Mouse (Mus musculus) adrenal gland, postnatal 10 days (tissue): ENCODE data around the gene Eif2ak2. TPM values are rescaled to one million over a fixed set of nuclear protein-coding genes. Genes with fewer than 3 reads are reported as not detected.
A peak's percentile ranks its signal among the peaks of the same experiment; 100 is the strongest.

Experiments
- DNase-seq: peaks from one replicate; pipeline ENCODE4 v3.0.0; 2021; ENCODE audit warnings: mixed read lengths
- long read RNA-seq, 2 experiments: library from polyadenylated mRNA; stranded (forward); transcript quantifications; one replicate each; pipeline ENCODE4 v2.0.0; 2021
- total RNA-seq, 2 experiments: library from RNA; stranded (reverse); gene quantifications; 2 replicates each; pipeline ENCODE4 v1.2.3; 2021

Gene Eif2ak2
- 10 to 100 TPM; 16.5 to 27.6 TPM for total RNA-seq
- long read RNA-seq, experiment 1, full-length matches to known transcripts: 3 of 11 reads
- long read RNA-seq, experiment 1, partial matches to known transcripts: 2 of 11 reads
- long read RNA-seq, experiment 1, other reads (novel, unspliced or antisense): 6 of 11 reads
- long read RNA-seq, experiment 2: 0 reads

DNA sequence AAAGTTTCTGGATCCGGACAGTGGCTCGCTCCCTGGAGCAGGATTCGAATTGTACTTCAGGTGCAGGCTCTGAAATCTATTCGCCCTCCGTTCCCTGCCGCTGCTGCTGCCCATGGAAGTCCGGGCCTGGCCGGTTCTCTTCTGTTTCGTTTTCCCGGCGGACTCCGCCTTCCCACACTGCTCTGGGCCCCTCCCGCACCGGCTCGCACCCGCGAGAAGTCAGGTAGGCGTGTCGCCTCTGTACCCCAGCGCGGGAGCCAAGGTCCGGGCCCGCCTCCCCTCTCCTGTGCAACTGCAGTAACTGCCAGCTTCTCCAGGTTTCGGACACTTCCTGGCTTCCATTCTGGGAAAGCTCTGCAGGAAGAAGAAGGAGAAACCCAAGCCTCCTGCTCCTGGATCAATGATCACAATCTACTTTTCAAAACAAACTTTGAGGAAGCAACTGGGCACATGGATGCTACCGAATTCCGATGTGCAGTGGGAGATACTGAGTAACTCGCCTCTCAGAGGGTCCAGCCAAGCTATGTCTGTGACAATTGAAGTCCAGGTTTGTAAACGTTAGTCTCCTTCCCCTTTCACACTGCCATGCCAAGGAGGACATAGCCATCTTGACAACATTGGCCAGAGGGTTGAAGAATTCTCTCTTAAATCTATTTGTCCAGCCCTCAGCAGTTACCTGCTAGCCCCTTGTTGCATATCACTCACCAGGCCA is at the start of gene Eif2ak2:
Eif2ak2 (minus strand) TSS at position 173 of the 712 bp plus-strand sequence.
- DNase-seq: peak; percentile 94

DNA sequence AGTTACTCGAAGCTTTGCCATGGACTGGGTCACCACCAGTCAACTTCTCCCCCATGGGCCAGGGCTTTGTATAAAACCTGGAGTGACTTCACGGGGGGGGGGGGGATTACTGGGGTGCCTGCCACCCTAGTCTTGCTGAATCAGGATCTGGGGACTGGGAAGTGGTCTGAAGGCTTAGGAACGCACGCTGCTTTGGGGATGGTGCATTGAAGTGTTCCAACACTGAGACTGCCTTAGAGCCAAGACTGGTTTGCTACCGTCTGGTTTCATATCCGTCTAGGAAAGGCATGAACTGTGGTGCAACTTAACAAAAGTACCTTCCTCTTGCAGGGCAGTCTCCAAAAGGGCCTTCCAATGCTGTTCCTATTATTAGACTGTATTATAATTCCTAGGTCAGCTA is 35.3 kb upstream of the Eif2ak2 start:
- DNase-seq: no peak

GRCm38 (mm10) chr17:78916899-78917298 is 34.5 kb upstream of the Eif2ak2 start:
- no peak for DNase-seq

- peak; percentile 89 for DNase-seq
These were observed 34.0 kb upstream of the Eif2ak2 start, which contains the start of gene Cebpzos for GRCm38 (mm10) chr17:78916369-78916813. Gene Cebpzos, plus strand, starts transcription at chr17:78916500.

GRCm38 (mm10) chr17:78915772-78916171 is 33.4 kb upstream of the Eif2ak2 start:
- DNase-seq: no peak

GRCm38 (mm10) chr17:78913921-78914320 is 31.5 kb upstream of the Eif2ak2 start:
- DNase-seq: no peak

GRCm38 (mm10) chr17:78912861-78913281 is 30.5 kb upstream of the Eif2ak2 start:
- peak; percentile 19 for DNase-seq

DNA sequence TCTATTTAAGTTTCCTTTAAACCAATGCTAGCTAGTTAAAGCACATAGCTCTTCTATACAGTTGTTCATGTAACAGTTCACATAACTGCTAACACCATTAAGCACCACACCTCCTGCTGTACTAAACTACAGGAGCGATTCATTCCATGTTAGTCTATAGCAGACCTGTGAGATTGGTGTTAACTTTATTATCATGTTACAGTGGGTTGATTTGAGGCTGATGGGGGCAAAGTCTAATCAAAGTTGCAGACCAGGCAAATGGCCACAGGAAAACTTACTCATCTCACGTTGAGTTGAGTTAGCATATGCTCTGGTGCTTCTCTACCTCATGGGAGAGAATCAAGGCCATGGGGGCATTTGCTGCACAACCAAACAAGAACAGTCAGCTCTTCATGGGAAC is 27.0 kb upstream of the Eif2ak2 start:
- DNase-seq: no peak

DNA sequence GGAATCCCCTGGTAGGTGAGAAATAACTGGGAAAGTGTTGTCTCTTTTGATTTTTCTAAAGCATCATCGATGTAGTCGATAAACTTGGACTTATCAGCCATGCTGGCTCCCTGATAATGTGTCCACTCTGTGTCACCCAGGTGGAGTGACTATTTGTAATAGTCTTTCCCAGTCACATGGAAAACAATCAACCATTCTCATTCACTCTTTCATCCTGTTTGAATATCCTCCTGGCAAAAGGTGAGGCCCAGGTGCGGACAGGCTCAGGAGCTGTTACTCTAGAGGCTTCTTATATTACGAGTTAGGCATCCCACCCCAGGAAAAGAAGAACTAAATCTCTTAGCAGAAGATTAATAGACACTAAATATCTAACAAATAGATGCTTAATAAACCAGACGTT is 24.5 kb upstream of the Eif2ak2 start, which contains the start of gene Sult6b1:
Sult6b1 (minus strand) TSS at position 101 of the 400 bp plus-strand sequence.
- no peak for DNase-seq

GRCm38 (mm10) chr17:78903158-78903557 is 20.8 kb upstream of the Eif2ak2 start:
- no peak for DNase-seq

GRCm38 (mm10) chr17:78895394-78895793 is 13.0 kb upstream of the Eif2ak2 start:
- DNase-seq: peak; percentile 62

DNA sequence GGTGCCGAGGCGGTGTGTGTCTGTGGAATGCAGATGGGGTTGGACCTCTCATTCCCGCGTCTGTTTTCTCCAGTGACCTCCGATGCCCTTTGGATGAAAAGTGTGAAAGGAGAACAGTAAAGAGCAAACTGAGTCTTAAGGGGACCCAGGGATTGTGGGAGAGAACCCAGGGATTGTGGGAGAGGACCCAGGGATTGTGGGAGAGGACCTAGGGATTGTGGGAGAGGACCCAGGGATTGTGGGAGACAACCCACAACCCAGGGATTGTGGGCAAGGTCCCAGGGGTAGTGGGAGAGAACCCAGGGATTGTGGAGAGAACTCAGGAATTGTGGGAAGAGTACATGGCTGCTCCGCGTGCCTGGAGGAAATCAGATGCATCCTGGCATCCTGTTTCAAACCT is 12.6 kb upstream of the Eif2ak2 start:
- no peak for DNase-seq

GRCm38 (mm10) chr17:78891020-78891419 is 8.6 kb upstream of the Eif2ak2 start:
- DNase-seq: no peak

DNA sequence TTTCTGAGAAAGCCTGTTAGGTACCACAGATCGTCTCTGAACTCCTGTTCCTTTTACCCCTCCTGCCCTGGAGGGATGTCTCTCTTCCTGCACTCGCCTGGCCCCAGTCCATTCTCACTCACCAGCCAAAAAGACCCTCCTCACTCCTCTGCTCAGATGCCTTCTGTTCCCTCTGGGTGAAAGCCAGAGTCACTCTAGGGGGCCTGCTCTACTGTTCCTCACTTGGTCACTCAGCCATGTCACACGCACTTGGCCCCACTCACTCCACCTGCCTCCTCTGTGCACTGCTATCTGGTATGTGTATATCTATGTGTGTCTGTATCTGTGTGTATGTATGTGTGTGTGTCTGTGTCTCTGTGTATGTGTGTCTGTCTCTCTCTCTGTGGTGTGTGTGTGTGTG is 6.8 kb upstream of the Eif2ak2 start:
- DNase-seq: no peak

- DNase-seq: peak; percentile 43
These were observed 6.2 kb upstream of the Eif2ak2 start for GRCm38 (mm10) chr17:78888554-78888953.

GRCm38 (mm10) chr17:78885286-78886065 is 3.1 kb upstream of the Eif2ak2 start:
- DNase-seq: no peak

DNA sequence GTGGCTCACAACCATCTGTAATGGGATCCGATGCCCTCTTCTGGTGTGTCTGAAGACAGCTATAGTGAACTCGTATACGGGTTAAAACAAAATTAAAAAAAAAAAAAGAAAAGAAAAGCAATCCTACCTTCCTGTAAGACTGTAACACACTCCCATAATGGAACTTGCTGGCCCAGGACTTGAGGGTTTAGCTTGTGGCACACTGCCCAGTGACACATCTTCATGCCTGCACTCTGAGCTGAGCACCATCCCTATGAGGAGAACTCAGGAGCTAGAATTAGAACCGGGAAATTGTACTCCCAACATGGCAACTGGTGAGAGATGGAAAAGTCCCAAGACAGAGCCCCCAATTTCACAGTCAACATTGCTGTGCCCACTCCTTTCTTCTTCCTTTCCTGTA is 918 bp upstream of the Eif2ak2 start:
- no peak for DNase-seq

- peak; percentile 22 for DNase-seq
These were observed 482 bp downstream of the Eif2ak2 start for GRCm38 (mm10) chr17:78881878-78882304.

DNA sequence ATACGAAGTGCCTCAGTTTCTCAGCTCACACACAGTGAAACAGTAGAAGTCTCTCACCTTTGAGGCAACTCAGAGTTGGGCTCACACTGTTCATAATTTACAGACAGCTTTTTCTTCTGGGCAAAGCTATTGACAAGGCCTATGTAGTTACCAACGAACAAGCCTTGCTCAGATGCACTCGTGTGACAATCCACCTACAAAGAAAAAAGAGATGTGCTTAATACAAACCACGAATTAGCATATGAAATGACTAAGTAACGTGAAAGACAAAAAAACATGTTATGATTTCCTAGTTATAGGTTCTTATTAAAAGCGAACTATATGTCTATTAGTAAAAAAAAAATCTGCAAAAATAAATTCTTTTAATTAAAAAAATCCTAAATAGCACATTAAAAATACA is 8.5 kb downstream of the Eif2ak2 start:
- no peak for DNase-seq

GRCm38 (mm10) chr17:78856243-78856642 is 26.1 kb downstream of the Eif2ak2 start:
- DNase-seq: no peak

GRCm38 (mm10) chr17:78842271-78842928 is 40.0 kb downstream of the Eif2ak2 start:
- DNase-seq: no peak

DNA sequence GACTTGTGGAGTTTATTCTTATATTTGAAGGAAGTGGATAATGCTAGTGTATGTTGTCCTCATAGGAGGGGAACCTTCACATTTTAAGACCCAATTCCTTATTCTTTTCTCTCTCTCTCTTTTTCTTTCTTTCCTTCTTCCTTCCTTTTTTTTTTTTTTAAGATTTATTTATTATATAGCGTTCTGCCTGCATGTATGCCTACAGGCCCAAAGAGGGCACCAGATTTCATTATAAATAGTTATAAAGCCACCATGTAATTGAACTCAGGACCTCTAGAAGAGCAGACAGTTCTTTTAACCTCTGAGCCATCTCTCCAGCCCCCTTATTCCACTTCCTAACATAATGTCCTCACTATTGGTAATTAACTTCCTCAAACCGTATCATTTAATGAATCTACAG is 46.3 kb downstream of the Eif2ak2 start:
- no peak for DNase-seq
